Comparison of ENCODE assay signal across 17 mouse cellular contexts in the genomic region with DNA sequence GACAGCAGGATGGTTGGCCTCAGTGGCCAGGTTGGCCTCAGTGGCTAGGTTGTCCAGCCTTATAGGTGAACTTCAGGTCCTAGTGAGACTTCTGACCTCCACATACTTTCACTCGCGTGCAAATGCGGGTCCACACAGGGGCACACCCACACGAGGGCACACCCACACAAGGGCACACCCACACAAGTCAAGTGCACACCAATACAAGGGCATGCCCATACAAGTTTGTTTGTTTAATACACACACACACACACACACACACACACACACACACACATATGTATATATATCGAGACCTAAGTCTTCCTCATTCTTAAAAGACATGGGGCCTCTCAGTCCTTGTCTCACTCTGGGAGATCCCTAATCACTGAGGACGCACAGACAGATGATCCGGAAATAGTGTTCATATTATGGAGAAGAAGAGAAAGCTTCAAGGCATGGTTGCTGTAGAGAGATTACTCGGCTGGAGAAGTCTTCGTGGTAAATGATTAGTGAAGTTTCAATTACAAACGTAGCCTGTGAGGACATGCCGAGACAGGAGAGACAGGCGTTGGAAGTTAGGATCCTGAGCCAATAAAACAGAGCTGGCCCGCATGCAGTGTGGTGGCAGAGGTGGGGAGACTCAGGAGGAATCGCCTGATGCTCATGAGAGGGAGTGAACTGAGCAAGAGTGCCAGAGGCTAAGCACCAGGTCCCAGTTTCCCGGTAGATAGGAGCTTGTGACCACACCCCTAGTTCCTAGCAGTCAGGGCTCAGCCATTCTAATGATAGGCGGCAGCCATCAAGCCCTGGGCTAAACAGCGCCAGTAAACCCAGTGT. TPM values are rescaled to one million over a fixed set of nuclear protein-coding genes. Genes with fewer than 3 reads are reported as not detected.
DNase-seq lines count a peak whose midpoint lies in the region; ATAC-seq and TF ChIP-seq lines count a peak whose summit lies in the region.
"Had no signal": no experiment of that assay in that cellular context is flagged by ENCODE, and none has a peak within 500 bp of the region (broad histone marks: within the 10 kb centered on the region; RNA-seq: fewer than 3 reads in every experiment).

No protein-coding gene starts in this region.

- no peak for TF ChIP-seq POLR2A in kidney, adult 2 months (IDR thresholded peaks at IDR 0.05; ENCODE audit: low read depth, low read length)

- no peaks in the 10 kb centered on the region for H3K36me3 ChIP-seq in kidney, adult 2 months (ENCODE audit: control insufficient read depth, insufficient read depth, low read length)
- no peaks in the 10 kb centered on the region for H3K36me3 ChIP-seq in midbrain, postnatal 0 days (ENCODE audit: insufficient read depth, low read length)
- no peaks in the 10 kb centered on the region for H3K36me3 ChIP-seq in forebrain, embryonic 11.5 days (ENCODE audit: control insufficient read depth, insufficient read depth, low read length)
- H3K36me3 ChIP-seq: hindbrain, embryonic 15.5 days; liver, embryonic 15.5 days; midbrain, embryonic 13.5 days had no signal

- no peak overlapping the region for H3K9ac ChIP-seq in midbrain, postnatal 0 days (replicated peaks; ENCODE audit: low read length, poor library complexity, severe bottlenecking)
- no peak overlapping the region for H3K9ac ChIP-seq in forebrain, embryonic 11.5 days (ENCODE audit: low read length)
- H3K9ac ChIP-seq: forebrain, embryonic 13.5 days; hindbrain, embryonic 15.5 days; liver, embryonic 15.5 days; midbrain, embryonic 13.5 days had no signal

- DNase-seq in ES-CJ7 (ENCODE audit: low read depth, low spot score) = peak; percentile 89
- DNase-seq in WW6 (ENCODE audit: low read depth, low spot score) = peak; percentile 45
- DNase-seq in kidney, adult 2 months = peak; percentile 56
- DNase-seq in kidney, postnatal 36 days = peak; percentile 27 to 41
- no peak for DNase-seq in lung, adult 18-20 months
- DNase-seq in midbrain, postnatal 0 days (ENCODE audit: low spot score) = no peak
- no peak for DNase-seq in forebrain, embryonic 11.5 days (ENCODE audit: low spot score)
- no peak for DNase-seq in cerebellum, postnatal 10 days
- DNase-seq: adrenal gland, postnatal 14 days; heart, postnatal 14 days; lung, postnatal 36 days; thymus, adult 18-20 months had no signal

- no peak overlapping the region for H3K27ac ChIP-seq in kidney, adult 2 months (ENCODE audit: insufficient read depth, low read depth, low read length)
- H3K27ac ChIP-seq in midbrain, postnatal 0 days (ENCODE audit: low read depth, low read length) = no peak overlapping the region
- no peak overlapping the region for H3K27ac ChIP-seq in forebrain, embryonic 11.5 days (ENCODE audit: low read depth, low read length)
- H3K27ac ChIP-seq: forebrain, embryonic 13.5 days; hindbrain, embryonic 15.5 days; liver, embryonic 15.5 days; midbrain, embryonic 13.5 days had no signal

- H3K9me3 ChIP-seq in midbrain, postnatal 0 days (ENCODE audit: low read length) = 0 out of 2 replicates have a peak, but pooled peaks cover 3% of the 10 kb centered on the region
- no peaks in the 10 kb centered on the region for H3K9me3 ChIP-seq in forebrain, embryonic 11.5 days (ENCODE audit: control insufficient read depth, low read length)
- H3K9me3 ChIP-seq: hindbrain, embryonic 15.5 days; liver, embryonic 15.5 days had no signal

- ATAC-seq in midbrain, postnatal 0 days (ENCODE audit: low FRiP score) = no peak
- ATAC-seq in forebrain, embryonic 11.5 days (replicated peaks; ENCODE audit: low FRiP score) = no peak
- ATAC-seq: forebrain, embryonic 13.5 days; midbrain, embryonic 13.5 days had no signal

- 43% methylated on average over 17 of the region's 17 CpGs for WGBS in kidney, adult 2 months
- 81% methylated on average over 17 of the region's 17 CpGs for WGBS in midbrain, postnatal 0 days
- 82% methylated on average over 17 of the region's 17 CpGs for WGBS in forebrain, embryonic 11.5 days

- no peaks in the 10 kb centered on the region for H3K4me1 ChIP-seq in kidney, adult 2 months (ENCODE audit: control insufficient read depth, insufficient read depth, low read length)
- H3K4me1 ChIP-seq in midbrain, postnatal 0 days (ENCODE audit: insufficient read depth, low read length) = no peaks in the 10 kb centered on the region
- no peaks in the 10 kb centered on the region for H3K4me1 ChIP-seq in forebrain, embryonic 11.5 days (replicated peaks; ENCODE audit: control insufficient read depth, insufficient read depth, low read length)
- H3K4me1 ChIP-seq: hindbrain, embryonic 15.5 days; liver, embryonic 15.5 days; midbrain, embryonic 13.5 days had no signal

- H3K27me3 ChIP-seq in kidney, adult 2 months (replicated peaks; ENCODE audit: control insufficient read depth, insufficient read depth, low read length) = no peaks in the 10 kb centered on the region
- H3K27me3 ChIP-seq in midbrain, postnatal 0 days (ENCODE audit: insufficient read depth, low read length) = no peaks in the 10 kb centered on the region
- H3K27me3 ChIP-seq in forebrain, embryonic 11.5 days (ENCODE audit: control insufficient read depth, insufficient read depth, low read length) = no peaks in the 10 kb centered on the region
- H3K27me3 ChIP-seq: CH12.LX; forebrain, embryonic 13.5 days; hindbrain, embryonic 15.5 days; liver, embryonic 15.5 days; midbrain, embryonic 13.5 days had no signal

- no peak overlapping the region for H3K4me2 ChIP-seq in midbrain, postnatal 0 days (ENCODE audit: low read depth, low read length, poor library complexity, severe bottlenecking)
- H3K4me2 ChIP-seq in forebrain, embryonic 11.5 days (ENCODE audit: low read depth, low read length, severe bottlenecking) = no peak overlapping the region
- H3K4me2 ChIP-seq: forebrain, embryonic 13.5 days; hindbrain, embryonic 15.5 days; liver, embryonic 15.5 days; midbrain, embryonic 13.5 days had no signal

- H3K4me3 ChIP-seq in kidney, adult 2 months (ENCODE audit: insufficient read depth, low read depth, low read length) = no peak overlapping the region
- no peak overlapping the region for H3K4me3 ChIP-seq in midbrain, postnatal 0 days (ENCODE audit: low read depth, low read length)
- H3K4me3 ChIP-seq in forebrain, embryonic 11.5 days (ENCODE audit: low read depth, low read length) = no peak overlapping the region
- H3K4me3 ChIP-seq: forebrain, embryonic 13.5 days; hindbrain, embryonic 15.5 days; liver, embryonic 15.5 days; midbrain, embryonic 13.5 days had no signal

- no peak for TF ChIP-seq CTCF in kidney, adult 2 months (conservative IDR thresholded peaks at IDR 0.05; ENCODE audit: insufficient read depth, insufficient read length, low read depth, low read length)
- no peak for TF ChIP-seq CTCF in midbrain, postnatal 0 days (IDR thresholded peaks at IDR 0.05)

RNA-seq across cellular contexts. Expression of gene Acpp, which starts 23.7 kb away (rescaled TPM):
- polyA plus RNA-seq in kidney, adult 2 months (2012; rRNA removed) = 4.6 and 5.4 TPM in 2 replicates
- 1.3 and 2.4 TPM in 2 replicates for total RNA-seq in midbrain, postnatal 0 days (2014; rRNA removed)
- 0.53 TPM in 2 replicates for polyA plus RNA-seq in midbrain, postnatal 0 days (2015; fragmentation: Nextera tagmentation; extraction: Ambion mirVana)
- polyA plus RNA-seq in forebrain, embryonic 11.5 days (2014; fragmentation: Nextera tagmentation; extraction: Ambion mirVana) = 0.31 and 0.40 TPM in 2 replicates

Comparison
In these comparisons a context has a peak if more than half of its experiments do, and no peak if none do; other contexts are left out.
1. DNase-seq: peak in ES-CJ7 (single experiment), WW6 (single experiment), kidney, adult 2 months (single experiment) and kidney, postnatal 36 days (2 of 2); none in lung, adult 18-20 months (0 of 2), midbrain, postnatal 0 days (single experiment), forebrain, embryonic 11.5 days (single experiment) and cerebellum, postnatal 10 days (0 of 2).